Mouse (Mus musculus): ENCODE results near the gene Dock9.

The Dock9 gene

DNA sequence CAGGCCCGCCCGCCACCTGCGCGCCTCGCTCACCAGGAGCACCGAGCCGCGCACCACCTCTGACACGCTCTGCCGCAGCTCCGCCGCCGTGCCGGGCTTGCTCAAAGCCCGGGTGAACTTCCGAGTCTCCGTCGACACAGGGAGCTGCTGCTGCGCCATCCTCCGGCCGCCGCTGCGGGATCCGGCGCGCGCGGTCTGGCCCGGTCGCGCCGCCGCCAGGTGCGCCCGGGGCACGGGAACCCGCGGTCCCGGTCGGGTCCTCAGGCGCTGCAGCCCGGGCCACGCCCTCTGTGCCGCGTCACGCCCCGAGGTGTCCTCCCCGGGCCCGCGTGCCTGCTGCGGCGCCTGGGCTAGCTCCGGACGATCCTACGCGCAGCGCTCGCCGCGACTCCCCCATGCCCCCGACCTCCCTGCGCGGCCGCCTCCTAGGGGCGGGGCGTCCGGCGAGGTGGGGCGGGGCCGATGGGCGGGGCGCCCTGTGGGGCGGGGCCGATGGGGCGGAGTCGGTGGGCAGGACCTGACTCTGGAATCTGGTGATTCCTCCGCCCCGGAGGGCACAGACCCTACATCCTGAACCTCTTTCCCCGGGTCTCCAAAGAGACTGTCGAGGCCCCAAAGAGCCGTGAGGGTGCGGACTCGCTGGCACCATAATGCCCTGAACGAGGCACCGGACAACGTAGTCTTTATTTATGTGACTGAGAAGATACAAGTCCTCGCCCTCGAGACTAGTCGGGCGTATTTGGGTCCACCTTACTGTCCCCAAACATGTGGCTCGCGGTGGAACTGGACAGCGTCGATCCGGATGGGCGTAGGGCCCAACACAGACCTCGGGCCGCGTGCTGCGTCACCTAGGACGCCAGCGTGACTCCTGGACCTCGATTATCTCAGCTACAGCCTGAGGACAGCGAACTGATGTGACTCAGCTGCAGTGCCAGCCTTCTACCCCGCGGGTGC, at the start of gene Dock9:
Gene Dock9, minus strand, starts transcription at position 381 of the 954 bp plus-strand sequence.
- peak; percentile 91 to 97 for DNase-seq

DNA sequence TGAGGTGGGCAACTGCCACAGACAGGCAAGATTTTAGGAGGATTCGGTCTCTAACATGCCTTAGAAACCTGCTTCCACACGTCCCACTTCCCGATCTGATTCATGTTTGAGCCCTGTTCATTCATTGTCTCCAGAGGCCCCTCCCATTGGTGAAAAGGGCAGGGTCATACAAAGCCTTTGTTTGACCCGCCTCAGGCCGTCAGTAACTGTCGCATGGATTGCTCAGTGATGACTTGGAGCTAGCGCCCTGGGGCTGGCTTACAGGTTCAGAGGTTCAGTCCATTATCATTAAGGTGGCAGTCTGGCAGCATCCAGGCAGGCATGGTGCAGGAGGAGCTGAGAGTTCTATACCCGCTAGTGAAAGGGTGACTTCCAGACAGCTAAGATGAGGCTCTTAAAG, 46.8 kb upstream of the Dock9 start:
- no peak for DNase-seq

DNA sequence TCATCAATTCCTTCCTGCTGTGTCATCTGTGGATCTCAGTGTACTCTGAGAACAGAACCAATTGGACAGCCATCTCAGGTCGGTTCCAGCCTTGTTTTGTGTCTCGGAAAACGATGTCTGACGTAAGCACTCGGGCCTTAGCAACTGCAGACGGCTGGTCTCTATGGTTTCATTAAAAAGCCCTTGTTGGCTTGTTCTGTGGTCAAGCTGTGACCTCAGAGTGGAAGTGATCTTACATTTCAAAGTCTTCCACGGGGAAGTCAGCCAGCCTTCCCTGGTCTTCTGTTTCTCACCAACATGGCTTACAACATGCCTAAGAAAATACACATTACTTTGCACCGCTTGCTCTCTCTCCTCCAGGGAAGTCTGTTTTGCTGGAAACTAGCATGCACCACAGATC, 42.6 kb upstream of the Dock9 start:
- DNase-seq = no peak

DNA sequence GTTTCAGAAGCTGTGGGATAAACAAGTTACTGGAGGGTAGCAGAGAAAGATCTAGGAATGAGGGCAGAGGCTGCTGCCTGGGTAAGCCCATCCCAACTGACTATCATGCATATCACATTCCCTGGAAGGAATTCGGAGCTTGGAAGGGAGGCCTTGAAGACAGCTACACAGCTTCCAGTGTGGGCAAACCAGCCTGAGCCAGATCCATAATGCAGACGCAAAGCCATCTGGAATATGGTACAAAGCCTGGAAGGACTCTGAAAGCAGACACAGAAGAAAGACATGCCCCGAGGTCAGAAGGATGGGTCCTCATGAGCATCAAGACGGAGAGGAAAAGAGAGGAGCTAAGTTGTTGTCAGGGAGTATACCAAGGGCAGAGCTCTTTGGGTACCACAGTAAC, 40.5 kb upstream of the Dock9 start:
- DNase-seq = no peak

DNA sequence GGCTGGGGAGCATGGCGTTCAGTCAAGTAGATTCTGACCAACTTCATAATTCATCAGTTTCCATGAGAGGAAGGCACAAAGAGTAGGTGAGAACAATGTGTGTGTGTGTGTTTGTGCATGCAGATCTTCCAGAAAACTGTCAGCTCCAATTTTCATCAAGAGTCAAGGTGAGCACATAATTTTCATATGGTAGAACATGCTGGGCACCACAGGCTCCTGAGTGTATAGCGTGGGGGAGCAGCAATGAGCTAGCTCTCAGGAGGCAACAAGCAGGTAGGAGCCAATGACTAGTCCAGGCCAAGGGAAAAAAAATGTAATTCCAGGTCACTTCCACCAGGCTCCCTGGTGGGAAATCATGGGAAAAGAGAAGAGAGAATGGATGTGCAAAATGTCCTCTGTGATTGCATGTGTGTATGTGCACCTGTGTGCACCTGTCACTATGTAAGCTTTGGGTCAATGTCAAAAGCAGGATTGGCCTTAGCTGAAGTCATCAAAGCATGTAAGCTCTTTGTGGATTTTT, 35.4 kb upstream of the Dock9 start:
- no peak for DNase-seq

DNA sequence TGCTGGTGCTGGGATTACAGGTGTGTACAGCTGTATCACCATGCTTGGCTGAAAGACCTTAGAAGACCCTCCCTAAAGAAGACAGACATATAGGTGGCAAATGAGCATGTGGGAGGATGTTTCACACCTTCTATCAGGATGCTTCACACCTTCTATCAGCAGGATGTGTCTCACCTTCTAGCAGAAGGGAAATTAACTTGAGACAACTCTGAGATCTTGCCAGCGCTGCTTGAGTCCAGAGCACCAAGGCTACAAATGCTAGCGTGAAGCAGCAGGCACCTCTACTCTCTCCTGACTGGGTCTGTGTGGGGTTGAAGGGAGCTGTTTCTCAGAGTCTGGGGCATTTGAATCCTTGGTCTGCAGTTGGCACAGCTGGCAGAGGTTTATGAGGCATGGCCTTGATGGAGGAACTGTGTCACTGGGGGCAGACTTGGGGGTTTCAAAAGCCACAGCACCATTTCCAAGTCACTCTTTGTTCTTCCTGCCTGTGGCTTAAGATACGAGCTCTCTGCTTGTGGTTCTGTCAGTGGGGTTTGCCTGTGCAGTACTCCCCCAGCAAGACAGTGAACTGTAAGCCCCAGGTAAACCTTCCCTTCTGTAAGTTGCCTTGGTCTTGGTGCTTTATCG, 32.3 kb upstream of the Dock9 start:
- no peak for DNase-seq

DNA sequence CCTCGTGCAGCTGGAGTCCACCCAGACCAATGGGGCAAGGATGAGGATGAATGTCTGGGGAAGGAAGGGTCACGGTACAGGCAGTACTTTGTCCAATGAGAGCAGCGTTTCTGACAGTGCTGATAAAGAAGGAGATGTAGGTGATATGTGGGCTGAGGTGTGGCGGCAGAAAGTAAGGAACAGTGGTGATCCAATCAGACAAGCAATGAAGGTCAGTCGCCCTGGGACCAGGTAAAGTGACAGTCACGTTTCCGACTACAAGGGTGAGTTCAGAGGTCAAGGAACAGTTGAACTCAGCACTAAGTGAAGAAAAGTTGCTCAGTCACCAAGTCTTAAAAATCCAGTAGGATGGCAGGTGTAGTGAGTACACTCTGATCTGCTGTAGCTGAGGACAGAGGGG, 29.5 kb upstream of the Dock9 start:
- DNase-seq = no peak

DNA sequence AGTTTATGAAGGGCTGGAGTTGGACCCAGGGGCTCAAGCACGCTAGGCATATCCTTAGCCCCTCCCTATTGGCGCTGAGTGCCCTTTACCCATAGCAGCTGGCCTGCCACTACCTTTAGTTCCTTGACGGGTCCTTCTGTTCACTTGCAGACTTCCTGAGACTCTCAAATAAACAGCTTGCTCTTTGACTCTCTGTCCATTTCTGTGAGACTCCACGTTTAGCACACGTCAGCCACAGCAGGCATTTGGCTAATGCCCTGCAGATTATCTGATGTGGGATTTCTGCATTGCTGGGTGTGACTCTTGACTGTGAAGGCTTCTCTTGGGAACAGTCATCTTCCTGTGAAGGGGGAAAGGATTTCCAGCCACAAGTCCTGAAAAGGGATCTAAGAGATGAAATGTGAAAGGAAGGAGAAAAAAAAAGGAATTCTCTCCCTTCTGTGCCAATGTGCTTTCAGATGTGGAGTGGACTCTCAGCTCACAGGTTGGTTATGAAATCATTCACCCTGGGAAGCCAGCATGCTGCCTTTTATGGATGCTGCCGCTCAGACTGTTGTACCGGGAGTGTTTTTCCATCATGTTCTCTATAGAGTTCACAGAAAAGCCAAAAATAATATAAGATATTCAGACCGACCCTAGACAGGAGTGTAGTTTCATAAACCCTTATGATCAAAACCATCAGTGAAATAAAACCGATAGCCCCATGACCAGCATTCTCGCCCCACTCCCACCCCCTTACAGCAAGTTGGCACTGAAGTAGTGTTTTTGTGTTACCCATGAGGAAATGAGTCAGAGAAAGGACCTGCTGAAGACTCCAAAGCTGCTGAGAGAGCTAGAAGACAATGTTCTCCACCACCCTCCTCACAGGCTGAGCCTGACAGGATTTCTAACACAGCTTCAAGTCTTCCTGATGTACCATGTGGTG, 28.1 kb upstream of the Dock9 start:
- peak; percentile 23 to 42 for DNase-seq

DNA sequence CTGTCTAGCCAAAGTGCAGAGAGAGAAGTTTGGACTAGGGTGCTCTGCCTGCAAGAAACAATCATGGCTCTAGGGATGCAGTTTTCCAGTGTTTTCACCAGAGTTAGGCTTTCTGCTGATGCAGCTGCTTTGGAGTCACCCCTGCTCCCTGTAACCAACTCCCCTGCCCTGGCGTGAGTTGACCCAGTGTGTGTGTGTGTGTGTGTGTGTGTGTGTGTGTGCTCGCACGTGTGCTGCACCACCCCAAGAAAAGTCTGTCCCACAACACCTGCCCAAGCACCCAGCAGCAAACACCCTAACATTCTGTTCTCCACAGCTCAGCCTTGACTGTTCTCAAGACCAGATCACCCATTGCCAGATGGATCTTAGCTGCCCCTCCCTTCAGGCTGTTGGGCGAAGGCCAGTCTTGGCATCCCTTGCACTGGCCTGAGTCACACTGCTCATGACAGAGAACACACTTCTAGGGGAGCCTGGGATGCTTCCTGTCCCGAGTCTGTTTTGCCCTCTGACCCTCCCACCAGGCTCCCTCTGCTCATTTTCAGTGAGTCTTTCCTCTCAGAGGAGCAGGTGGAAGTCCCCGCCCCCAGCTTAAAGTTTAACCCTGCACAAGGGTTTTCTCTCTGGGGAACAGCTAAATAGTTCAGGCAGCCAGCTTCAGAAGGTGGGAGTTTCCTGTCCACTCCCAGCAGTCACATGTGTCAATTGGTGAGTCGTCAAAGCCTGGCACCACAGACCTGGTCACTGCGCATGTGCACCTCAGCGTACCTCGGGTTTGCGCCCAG, 26.9 kb upstream of the Dock9 start:
- peak; percentile 56 to 77 for DNase-seq

DNA sequence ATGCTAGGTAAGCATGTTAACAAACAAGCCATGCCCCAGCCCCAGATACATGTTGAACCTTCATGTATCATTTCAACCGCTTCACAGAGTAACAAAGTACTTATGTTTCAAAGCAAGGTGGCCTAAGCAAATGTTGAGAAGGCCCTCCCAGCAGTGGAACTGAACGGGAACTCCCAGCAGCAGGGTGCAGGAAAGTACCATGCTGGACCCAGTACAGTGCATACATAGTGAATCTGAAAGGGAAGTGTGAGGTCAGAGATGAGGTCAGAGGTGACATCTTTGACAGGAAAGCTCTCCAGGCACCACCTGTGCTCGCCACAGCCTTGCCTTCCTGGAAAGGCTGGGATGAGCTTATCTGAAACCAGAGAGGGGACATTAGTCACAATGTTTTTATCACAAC, 25.4 kb upstream of the Dock9 start:
- DNase-seq = no peak

DNA sequence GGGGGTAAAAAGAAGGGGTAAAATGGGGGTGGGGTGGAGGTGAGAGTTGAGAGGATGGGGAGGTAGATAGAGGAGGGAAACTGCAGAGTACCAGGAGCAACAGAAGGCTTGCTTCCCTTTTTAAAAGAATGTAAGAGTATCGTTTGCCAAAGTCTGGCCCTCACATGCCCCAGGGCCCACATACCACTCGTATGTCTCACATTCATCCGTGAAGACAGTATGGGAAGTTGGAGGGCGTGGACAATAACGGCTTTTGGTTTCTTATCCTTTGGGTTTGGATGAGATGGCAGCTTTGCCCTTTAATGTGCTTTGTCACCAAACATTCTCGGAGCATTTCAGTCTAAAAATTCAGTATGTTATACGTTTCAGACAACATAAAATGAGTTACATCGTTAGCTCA, 24.9 kb upstream of the Dock9 start:
- DNase-seq = no peak

DNA sequence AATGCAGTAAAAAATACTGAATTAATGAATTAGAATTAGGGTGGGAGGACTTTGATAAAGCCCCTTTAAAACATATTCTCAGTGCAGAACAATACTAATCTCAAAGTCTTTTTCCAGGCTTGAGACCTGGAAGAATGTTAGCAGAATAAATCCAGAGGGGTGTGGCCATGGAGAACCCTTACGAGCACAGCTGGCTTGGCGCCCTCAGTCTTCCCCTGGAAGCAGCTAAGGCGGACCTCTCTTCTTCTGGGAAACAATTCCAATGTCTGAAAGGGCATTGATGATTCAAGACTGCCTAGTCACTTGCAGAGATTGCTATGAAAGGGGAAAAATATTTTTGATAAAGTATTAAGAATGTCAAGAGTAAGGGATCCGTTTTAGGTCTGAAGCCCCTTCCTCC, 9.2 kb upstream of the Dock9 start:
- DNase-seq = peak in 1 of 2 experiments; percentile 50

DNA sequence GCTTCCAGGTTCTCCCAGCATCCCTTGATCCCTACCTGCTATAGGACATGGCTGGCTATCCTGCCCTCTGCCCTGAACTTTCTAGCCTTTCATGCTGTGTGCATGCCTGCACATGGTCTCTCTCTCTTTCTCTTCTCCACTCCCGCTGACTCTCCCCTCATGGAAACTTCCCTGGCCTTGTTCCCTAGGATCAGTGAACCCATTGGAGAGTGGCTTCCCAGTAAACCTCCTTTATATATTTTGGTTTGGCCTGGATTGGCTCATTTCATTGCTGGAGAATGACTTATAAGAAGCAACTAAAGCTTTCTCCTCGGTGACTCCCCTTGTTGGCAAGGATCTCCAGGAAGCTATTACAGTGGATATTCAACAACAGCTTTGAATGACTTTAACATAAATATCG, 8.7 kb upstream of the Dock9 start:
- DNase-seq = no peak

DNA sequence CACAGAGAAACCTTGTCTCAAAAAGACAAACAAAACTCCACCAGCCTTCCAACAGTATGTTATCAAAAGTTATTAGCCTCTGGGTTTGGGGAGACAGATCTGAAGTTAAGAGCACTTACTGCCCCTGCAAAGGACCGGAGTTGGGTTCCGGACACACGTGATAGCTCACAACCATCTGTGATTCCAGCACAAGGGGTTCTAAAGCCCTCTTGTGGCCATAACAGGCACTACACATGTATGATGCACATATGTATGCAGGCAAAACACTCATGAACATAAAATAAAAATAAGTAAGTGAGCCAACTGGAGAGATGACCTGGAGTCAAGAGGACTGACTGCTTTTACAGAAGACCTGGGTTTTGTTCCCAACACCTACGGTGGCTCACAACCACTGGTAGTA, 6.8 kb upstream of the Dock9 start:
- no peak for DNase-seq

DNA sequence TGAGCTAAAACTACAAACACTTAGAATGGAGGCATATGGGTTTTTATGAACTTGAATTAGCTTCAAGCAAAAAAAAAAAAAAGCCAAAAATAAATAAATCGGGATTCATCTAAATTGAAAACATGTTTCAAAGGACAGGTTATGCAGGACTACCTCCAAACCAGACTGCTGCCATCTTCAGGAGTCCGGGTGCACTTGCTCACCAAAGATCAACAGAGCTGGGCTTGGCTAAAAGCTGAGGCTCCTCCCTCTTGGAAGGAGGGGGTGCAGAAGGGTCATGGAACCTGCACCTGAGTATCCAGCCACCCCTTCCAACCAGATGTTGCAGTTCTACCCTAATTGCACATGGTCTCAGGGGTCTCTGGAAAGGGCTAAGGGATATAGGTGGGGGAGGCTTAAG, 3.3 kb upstream of the Dock9 start:
- DNase-seq = peak; percentile 46 to 50

DNA sequence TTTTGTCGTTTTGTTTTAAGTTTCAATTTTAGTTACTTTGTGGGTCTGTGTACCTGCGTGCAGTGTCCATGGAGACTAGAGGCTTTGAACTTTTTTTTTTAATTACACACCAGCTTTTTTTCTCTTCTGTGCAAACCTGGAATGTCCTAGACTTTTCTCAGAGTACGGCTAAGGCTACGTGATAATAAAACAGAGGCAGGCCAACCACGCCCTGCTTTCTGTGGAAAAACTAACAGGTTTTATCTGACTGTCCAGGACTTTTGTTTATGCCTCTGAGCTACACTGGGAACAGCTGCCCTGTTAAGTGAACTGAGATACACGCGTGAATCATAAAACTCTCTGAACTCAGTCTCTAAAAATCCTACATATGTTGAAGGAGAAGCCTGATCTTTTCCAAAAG, 1.5 kb upstream of the Dock9 start:
- DNase-seq = no peak

DNA sequence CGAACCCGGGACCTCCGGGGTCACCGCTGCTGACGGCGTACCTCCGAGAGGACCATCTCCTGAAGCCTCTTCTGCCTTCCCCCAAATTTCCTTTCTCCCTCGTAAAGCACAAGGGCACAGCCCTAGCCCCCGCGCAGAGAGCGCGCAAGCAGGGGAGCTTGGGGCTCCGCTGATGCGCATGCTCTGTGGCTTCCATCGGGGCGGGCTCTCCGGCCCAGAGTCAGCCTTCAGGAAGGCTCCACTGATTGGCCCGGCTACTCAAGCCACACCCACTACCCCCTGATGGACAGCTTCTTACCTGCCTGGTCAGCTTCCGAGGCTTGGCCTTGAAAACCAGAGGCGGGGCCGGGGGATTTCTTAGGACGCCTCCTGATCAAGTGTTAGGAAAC, 768 bp upstream of the Dock9 start:
- peak; percentile 91 to 94 for DNase-seq

DNA sequence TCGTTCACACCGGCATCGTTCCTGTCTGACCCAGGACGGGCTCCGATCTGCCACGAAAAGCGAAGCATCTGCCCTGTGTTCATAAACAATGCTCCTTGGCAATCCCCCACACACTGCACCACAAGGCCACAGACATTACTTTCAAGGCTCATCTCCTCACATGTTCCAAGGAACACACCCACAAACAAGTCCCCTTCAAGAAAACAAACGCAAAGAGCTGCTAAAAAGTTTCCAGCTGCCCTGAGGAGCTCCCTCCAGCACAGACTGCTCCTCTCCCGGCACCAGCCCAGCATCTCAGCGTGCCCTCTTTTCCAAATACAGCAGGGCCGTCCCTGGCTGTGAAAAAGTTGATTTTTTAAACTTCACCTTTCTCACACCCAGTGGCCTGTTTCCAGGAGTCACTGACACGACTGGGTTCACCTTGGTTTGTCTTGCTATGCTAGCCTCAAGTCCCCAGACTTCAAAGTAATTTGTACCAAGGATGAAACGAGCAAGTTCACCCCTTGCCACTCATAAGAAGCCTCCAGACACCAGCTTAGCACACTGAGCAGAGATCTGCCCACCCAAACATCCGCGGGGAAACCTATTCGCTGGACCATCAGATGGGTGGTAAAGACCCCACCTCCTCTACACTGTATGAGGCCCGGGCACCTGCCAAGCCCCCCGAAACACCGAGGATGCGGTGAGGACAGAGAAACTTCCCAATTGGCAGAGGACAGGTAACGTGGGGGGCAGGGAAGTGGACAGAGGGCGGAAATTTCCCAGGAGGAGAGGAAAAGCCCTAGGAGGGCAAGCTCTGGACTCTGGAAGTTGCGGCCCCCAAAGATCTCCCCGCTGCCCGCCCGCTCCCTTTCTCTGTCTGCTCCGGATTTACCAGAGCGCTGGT, 823 bp downstream of the Dock9 start:
- DNase-seq = no peak

DNA sequence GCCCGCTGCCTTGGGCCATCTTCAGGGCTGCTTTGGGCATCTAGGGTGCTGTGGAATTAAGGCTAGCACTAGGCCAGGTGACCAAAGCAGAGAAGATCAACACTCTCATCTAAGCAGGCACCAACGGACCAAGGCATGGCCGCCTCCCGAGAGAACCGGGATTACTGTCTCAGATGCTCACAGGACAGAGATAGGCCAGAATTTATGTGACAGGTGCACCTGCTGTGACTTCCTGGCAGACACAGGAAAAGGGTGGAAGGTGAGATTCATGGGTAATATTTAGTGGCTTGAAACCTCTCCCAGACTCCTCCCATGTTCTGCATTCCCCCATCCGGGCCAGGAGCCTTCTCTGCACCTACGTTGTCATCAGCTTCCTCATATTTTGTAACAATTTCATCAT, 2.1 kb downstream of the Dock9 start:
- DNase-seq = no peak

DNA sequence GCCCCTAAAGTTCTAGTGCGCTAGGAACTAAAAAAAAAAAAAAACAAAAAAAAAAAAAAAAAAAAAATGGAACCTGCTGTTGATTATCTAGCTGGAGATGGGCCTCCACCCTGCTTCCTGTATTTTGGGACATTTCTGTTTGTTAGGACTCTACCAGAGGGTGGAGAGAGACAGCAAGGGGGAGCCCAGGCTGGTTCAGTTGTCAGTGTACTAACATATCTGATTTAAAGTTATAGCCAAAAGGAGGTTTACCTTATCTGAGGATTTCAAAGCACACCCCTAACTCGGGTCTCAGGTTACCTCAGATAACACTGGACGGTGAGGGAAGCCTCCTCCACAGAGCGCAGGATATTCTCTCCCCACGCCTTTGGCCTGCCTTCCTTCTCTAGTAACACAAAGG, 4.0 kb downstream of the Dock9 start:
- no peak for DNase-seq

DNA sequence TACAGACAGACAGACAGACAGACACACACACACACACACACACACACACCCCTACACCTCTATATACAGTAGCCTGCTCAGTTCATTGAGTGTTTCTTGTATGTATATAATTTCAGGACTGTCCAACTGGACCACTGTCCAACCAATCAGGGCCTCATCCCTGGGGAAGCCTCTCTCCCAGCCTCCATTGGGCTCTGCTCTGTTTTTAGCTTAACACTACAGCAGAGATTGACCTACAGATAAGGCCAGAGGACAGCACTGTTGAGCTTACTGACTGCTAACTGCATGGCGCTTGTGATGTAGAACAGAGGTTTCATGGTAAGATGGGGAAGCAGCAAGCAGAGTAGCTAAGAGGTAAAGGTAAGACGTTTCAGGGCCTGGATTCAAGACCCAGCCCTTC, 5.7 kb downstream of the Dock9 start:
- no peak for DNase-seq
